29 mouse cellular contexts compared by ENCODE assay signal in the genomic region with DNA sequence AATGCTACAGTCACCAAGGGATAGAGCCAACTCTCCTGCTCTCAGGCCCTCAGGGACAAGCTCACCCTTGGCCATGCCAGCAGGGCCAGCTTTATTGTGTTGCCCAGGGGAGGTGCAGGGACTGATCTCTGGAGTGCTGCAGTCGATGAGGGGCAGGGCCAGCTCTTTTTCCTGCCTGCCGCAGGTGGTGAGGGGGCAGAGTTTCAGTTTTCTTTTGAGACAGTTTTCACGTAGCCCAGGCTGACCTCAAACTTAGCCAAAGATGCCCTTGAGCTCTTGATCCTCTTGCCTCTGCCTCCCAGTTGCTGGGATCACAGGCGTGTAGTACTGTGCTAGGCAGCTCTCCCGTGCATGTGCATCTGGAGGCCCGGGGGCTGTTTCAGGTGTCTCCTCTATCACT. TPM values are rescaled to one million over a fixed set of nuclear protein-coding genes. Genes with fewer than 3 reads are reported as not detected.
DNase-seq lines count a peak whose midpoint lies in the region; ATAC-seq and TF ChIP-seq lines count a peak whose summit lies in the region.
"Had no signal": no experiment of that assay in that cellular context is flagged by ENCODE, and none has a peak within 500 bp of the region (broad histone marks: within the 10 kb centered on the region; RNA-seq: fewer than 3 reads in every experiment).

No protein-coding gene starts in this region.

- H3K4me2 ChIP-seq in liver, postnatal 0 days (ENCODE audit: low read depth, low read length) = no peak overlapping the region
- H3K4me2 ChIP-seq: embryonic facial prominence, embryonic 15.5 days; heart, embryonic 13.5 days; hindbrain, embryonic 15.5 days had no signal

- H3K4me1 ChIP-seq in liver, postnatal 0 days (ENCODE audit: insufficient read depth) = peaks cover 9% of the 10 kb centered on the region; the same call in 1 of the 2 replicates
- peaks cover 18% of the 10 kb centered on the region; the same call in 1 of the 2 replicates for H3K4me1 ChIP-seq in spleen, adult 2 months (ENCODE audit: control insufficient read depth, insufficient read depth, insufficient read length)
- H3K4me1 ChIP-seq: embryonic facial prominence, embryonic 15.5 days; heart, embryonic 13.5 days; hindbrain, embryonic 15.5 days had no signal

- no peak for TF ChIP-seq EP300 in liver, postnatal 0 days (IDR thresholded peaks at IDR 0.05; ENCODE audit: low read depth)

- peak overlapping the region; percentile 71; the same call in 1 of the 2 replicates for H3K27ac ChIP-seq in liver, postnatal 0 days (ENCODE audit: low read depth)
- peak overlapping the region; percentile 93 for H3K27ac ChIP-seq in spleen, adult 2 months (ENCODE audit: insufficient read depth, low read length)
- H3K27ac ChIP-seq: embryonic facial prominence, embryonic 15.5 days; forebrain, embryonic 10.5 days; gastrocnemius, adult 2 months; heart, embryonic 13.5 days; hindbrain, embryonic 15.5 days had no signal

- peak; percentile 20 for DNase-seq in adrenal gland, postnatal 10 days
- DNase-seq in adrenal gland, adult 2 months = no peak
- DNase-seq in liver, postnatal 0 days = no peak
- no peak for DNase-seq in liver
- peak in 1 of 2 experiments; percentile 35 for DNase-seq in spleen, adult 2 months (ENCODE audit: low read depth in 1 of 2, low spot score in 2 of 2)
- DNase-seq in spleen, postnatal 4 days (ENCODE audit: low spot score in 2 of 2) = no peak
- DNase-seq in heart, adult 8-10 months (ENCODE audit: low spot score) = no peak
- DNase-seq: adrenal gland, postnatal 36 days; cerebellum, adult 11 months; cerebellum, adult 8-10 months; cerebellum, postnatal 14 days; embryo, embryonic 11 days; gastrocnemius, adult 2 months; gastrocnemius, postnatal 25 days; heart, postnatal 36 days had no signal

- no peak for TF ChIP-seq CTCF in liver, postnatal 0 days (IDR thresholded peaks at IDR 0.05; ENCODE audit: low read depth)
- TF ChIP-seq CTCF in spleen, adult 2 months (IDR thresholded peaks at IDR 0.05; ENCODE audit: extremely low read depth, insufficient read depth, insufficient read length, insufficient replicate concordance) = no peak

- H3K9me3 ChIP-seq in liver, postnatal 0 days (ENCODE audit: low read length) = no peaks in the 10 kb centered on the region
- H3K9me3 ChIP-seq: embryonic facial prominence, embryonic 15.5 days; forebrain, embryonic 10.5 days; G1E; heart, embryonic 13.5 days; hindbrain, embryonic 15.5 days had no signal

- H3K36me3 ChIP-seq in liver, postnatal 0 days (replicated peaks; ENCODE audit: insufficient read depth, low read length) = no peaks in the 10 kb centered on the region
- H3K36me3 ChIP-seq in spleen, adult 2 months (ENCODE audit: control insufficient read depth, insufficient read depth, low read length) = no peaks in the 10 kb centered on the region
- H3K36me3 ChIP-seq: embryonic facial prominence, embryonic 15.5 days; forebrain, embryonic 10.5 days; G1E; heart, embryonic 13.5 days; hindbrain, embryonic 15.5 days had no signal

- no peak for ATAC-seq in liver, postnatal 0 days
- ATAC-seq in monocyte, adult 5-6 weeks (replicated peaks; ENCODE audit: insufficient number of reproducible peaks, low FRiP score, low TSS enrichment, poor library complexity, severe bottlenecking) = 0 out of 2 replicates have a peak, but pooled peaks have one; percentile 2
- ATAC-seq: forebrain, embryonic 14.5 days had no signal

- no peak for TF ChIP-seq POLR2A in spleen, adult 2 months (IDR thresholded peaks at IDR 0.05; ENCODE audit: low read depth, low read length)

- no peak overlapping the region for H3K9ac ChIP-seq in liver, postnatal 0 days (replicated peaks)
- H3K9ac ChIP-seq: embryonic facial prominence, embryonic 15.5 days; heart, embryonic 13.5 days; hindbrain, embryonic 15.5 days had no signal

- H3K4me3 ChIP-seq in liver, postnatal 0 days (ENCODE audit: low read depth, low read length) = no peak overlapping the region
- no peak overlapping the region for H3K4me3 ChIP-seq in spleen, adult 2 months (ENCODE audit: extremely low read depth, insufficient read depth, insufficient read length)
- H3K4me3 ChIP-seq: embryonic facial prominence, embryonic 15.5 days; erythroblast, embryonic 14.5 days; forebrain, embryonic 10.5 days; gastrocnemius, adult 2 months; heart, embryonic 13.5 days; hindbrain, embryonic 15.5 days had no signal

- 68% methylated on average over 6 of the region's 6 CpGs for WGBS in liver, postnatal 0 days (ENCODE audit: insufficient replicate concordance)
- 22% methylated on average over 6 of the region's 6 CpGs for WGBS in spleen, adult 2 months

- 0 out of 2 replicates have a peak, but pooled peaks cover 2% of the 10 kb centered on the region for H3K27me3 ChIP-seq in liver, postnatal 0 days (ENCODE audit: insufficient read depth, low read length)
- no peaks in the 10 kb centered on the region for H3K27me3 ChIP-seq in spleen, adult 2 months (ENCODE audit: control insufficient read depth, insufficient read depth, low read length)
- H3K27me3 ChIP-seq: embryonic facial prominence, embryonic 15.5 days; hindbrain, embryonic 15.5 days had no signal

RNA-seq across cellular contexts. Expression of gene Napsa, which starts 1.2 kb away (rescaled TPM):
- 1 to 10 TPM; 3.2 to 3.9 TPM for total RNA-seq in adrenal gland, postnatal 10 days (2021)
- total RNA-seq in adrenal gland, adult 2 months (2021) = 1 to 10 TPM in 1 of 2 experiments, under 1 TPM in 1; 0.55 to 1.3 TPM
- polyA plus RNA-seq in adrenal gland, adult 2 months (2012; rRNA removed) = 2.2 TPM in 2 replicates
- 17.0 and 17.8 TPM in 2 replicates for polyA plus RNA-seq in liver, postnatal 0 days (2015; fragmentation: Nextera tagmentation; extraction: Ambion mirVana)
- polyA plus RNA-seq in spleen, adult 2 months (2012; rRNA removed) = 256 and 335 TPM in 2 replicates
- total RNA-seq in monocyte, adult 5-6 weeks (2017) = 162 to 248 TPM (median 207 TPM) in 3 replicates
- 1 to 10 TPM in 1 of 4 experiments, under 1 TPM in 3; 0.28 to 1.9 (median 0.37) TPM for total RNA-seq in heart, adult 8-10 months (2022)
- polyA plus RNA-seq: C2C12 had no signal

RNA-seq across cellular contexts. Expression of gene Nr1h2, which starts 17.2 kb away (rescaled TPM):
- total RNA-seq in adrenal gland, postnatal 10 days (2021) = 10 to 100 TPM; 90.7 to 91.0 TPM
- 100 to 1,000 TPM; 106 to 125 TPM for total RNA-seq in adrenal gland, adult 2 months (2021)
- polyA plus RNA-seq in adrenal gland, adult 2 months (2012; rRNA removed) = 305 and 306 TPM in 2 replicates
- 33.6 and 33.9 TPM in 2 replicates for polyA plus RNA-seq in liver, postnatal 0 days (2015; fragmentation: Nextera tagmentation; extraction: Ambion mirVana)
- 162 and 211 TPM in 2 replicates for polyA plus RNA-seq in spleen, adult 2 months (2012; rRNA removed)
- total RNA-seq in monocyte, adult 5-6 weeks (2017) = 140 to 243 TPM (median 153 TPM) in 3 replicates
- 10 to 100 TPM; 42.6 to 56.6 (median 45.5) TPM for total RNA-seq in heart, adult 8-10 months (2022)

RNA-seq across cellular contexts. Expression of gene Kcnc3, which starts 19.5 kb away (rescaled TPM):
- total RNA-seq in adrenal gland, postnatal 10 days (2021) = 1 to 10 TPM; 4.7 to 4.8 TPM
- 1 to 10 TPM; 4.4 to 4.8 TPM for total RNA-seq in adrenal gland, adult 2 months (2021)
- 7.2 and 8.8 TPM in 2 replicates for polyA plus RNA-seq in adrenal gland, adult 2 months (2012; rRNA removed)
- 0.13 and 0.20 TPM in 2 replicates for polyA plus RNA-seq in liver, postnatal 0 days (2015; fragmentation: Nextera tagmentation; extraction: Ambion mirVana)
- polyA plus RNA-seq in spleen, adult 2 months (2012; rRNA removed) = 3.5 and 4.2 TPM in 2 replicates
- total RNA-seq in monocyte, adult 5-6 weeks (2017) = 0.19 to 0.43 TPM (median 0.38 TPM) in 3 replicates
- 1 to 10 TPM; 2.7 to 4.0 (median 2.7) TPM for total RNA-seq in heart, adult 8-10 months (2022)
- polyA plus RNA-seq: G1E; heart, postnatal 0 days had no signal

RNA-seq across cellular contexts. Expression of gene Pold1, which starts 22.3 kb away (rescaled TPM):
- 10 to 100 TPM; 20.6 to 30.7 TPM for total RNA-seq in adrenal gland, postnatal 10 days (2021)
- total RNA-seq in adrenal gland, adult 2 months (2021) = 10 to 100 TPM in 1 of 2 experiments, 1 to 10 TPM in 1; 8.0 to 17.3 TPM
- polyA plus RNA-seq in adrenal gland, adult 2 months (2012; rRNA removed) = 27.3 and 31.0 TPM in 2 replicates
- 18.9 and 25.1 TPM in 2 replicates for polyA plus RNA-seq in liver, postnatal 0 days (2015; fragmentation: Nextera tagmentation; extraction: Ambion mirVana)
- 118 and 121 TPM in 2 replicates for polyA plus RNA-seq in spleen, adult 2 months (2012; rRNA removed)
- total RNA-seq in monocyte, adult 5-6 weeks (2017) = 16.1 to 42.8 TPM (median 23.8 TPM) in 3 replicates
- 10 to 100 TPM; 13.4 to 15.9 (median 14.9) TPM for total RNA-seq in heart, adult 8-10 months (2022)

RNA-seq across cellular contexts. Expression of gene Spib, which starts 39.1 kb away (rescaled TPM):
- total RNA-seq in adrenal gland, postnatal 10 days (2021) = 1 to 10 TPM; 6.5 to 7.3 TPM
- under 1 TPM; 0.31 to 0.40 TPM for total RNA-seq in adrenal gland, adult 2 months (2021)
- polyA plus RNA-seq in adrenal gland, adult 2 months (2012; rRNA removed) = 0.58 and 0.66 TPM in 2 replicates
- polyA plus RNA-seq in liver, postnatal 0 days (2015; fragmentation: Nextera tagmentation; extraction: Ambion mirVana) = 9.5 and 10.1 TPM in 2 replicates
- 285 and 365 TPM in 2 replicates for polyA plus RNA-seq in spleen, adult 2 months (2012; rRNA removed)
- total RNA-seq in monocyte, adult 5-6 weeks (2017) = 11.0 to 17.1 TPM (median 14.5 TPM) in 3 replicates
- total RNA-seq in heart, adult 8-10 months (2022) = 1 to 10 TPM in 1 of 4 experiments, under 1 TPM in 3; 0.13 to 1.3 (median 0.27) TPM
- total RNA-seq: common myeloid progenitor, adult 5-6 weeks; G1E; granulocyte monocyte progenitor cell, adult 5-6 weeks had no signal
- polyA plus RNA-seq: embryonic facial prominence, embryonic 11.5 days; forebrain, embryonic 10.5 days; forebrain, embryonic 14.5 days; G1E; hindbrain, embryonic 11.5 days; hindbrain, embryonic 15.5 days had no signal

Comparison
In these comparisons a context has a peak if more than half of its experiments do, and no peak if none do; other contexts are left out.
1. RNA of gene Napsa, which starts 1.2 kb away (total RNA-seq): 162 to 248 TPM in monocyte, adult 5-6 weeks; 3.2 to 3.9 TPM in adrenal gland, postnatal 10 days, 0.55 to 1.3 TPM in adrenal gland, adult 2 months and 0.28 to 1.9 TPM in heart, adult 8-10 months; every median in the first group is over 10 times any median in the second.